ENCODE assay signal across 11 mouse cellular contexts in the genomic region with DNA sequence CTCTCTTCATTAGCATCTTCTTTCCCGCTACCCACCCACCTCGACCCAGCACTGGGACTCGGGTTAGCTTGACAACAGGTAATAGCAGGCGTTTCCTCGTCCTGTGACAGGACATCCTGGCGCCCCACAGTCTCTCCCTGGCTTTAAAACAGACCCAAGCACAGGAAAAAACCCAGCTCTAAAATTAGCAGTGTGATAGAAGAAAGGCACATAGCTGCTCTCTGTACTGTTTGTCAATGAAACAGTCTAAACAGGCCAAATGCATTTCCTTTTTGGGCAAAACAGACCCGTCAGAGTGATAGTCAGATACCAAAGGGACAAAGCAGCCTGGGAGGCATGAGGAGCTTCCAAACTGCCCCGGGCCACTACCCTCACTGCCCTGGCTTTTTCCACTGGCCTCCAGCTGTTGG. TPM values are rescaled to one million over a fixed set of nuclear protein-coding genes. Genes with fewer than 3 reads are reported as not detected.
DNase-seq lines count a peak whose midpoint lies in the region; ATAC-seq and TF ChIP-seq lines count a peak whose summit lies in the region.
"Had no signal": no experiment of that assay in that cellular context is flagged by ENCODE, and none has a peak within 500 bp of the region (broad histone marks: within the 10 kb centered on the region; RNA-seq: fewer than 3 reads in every experiment).

No protein-coding gene starts in this region.

- 68% methylated on average over 8 of the region's 8 CpGs for WGBS in kidney, embryonic 15.5 days
- WGBS in forebrain, embryonic 10.5 days: 82% methylated on average over 8 of the region's 8 CpGs
- WGBS in midbrain, embryonic 14.5 days: 87% methylated on average over 8 of the region's 8 CpGs

- H3K9me3 ChIP-seq in kidney, embryonic 15.5 days (replicated peaks): no peaks in the 10 kb centered on the region
- no peaks in the 10 kb centered on the region for H3K9me3 ChIP-seq in forebrain, embryonic 10.5 days
- no peaks in the 10 kb centered on the region for H3K9me3 ChIP-seq in midbrain, embryonic 14.5 days (ENCODE audit: control insufficient read depth, low read length)
- H3K9me3 ChIP-seq: hindbrain, embryonic 10.5 days; limb, embryonic 13.5 days had no signal

- no peak for TF ChIP-seq CTCF in layer of hippocampus, adult 2 months (conservative IDR thresholded peaks at IDR 0.05)

- ATAC-seq in kidney, embryonic 15.5 days (replicated peaks; ENCODE audit: low FRiP score): no peak
- no peak for ATAC-seq in midbrain, embryonic 14.5 days (ENCODE audit: low FRiP score, low TSS enrichment)

- H3K4me2 ChIP-seq in kidney, embryonic 15.5 days: no peak overlapping the region
- no peak overlapping the region for H3K4me2 ChIP-seq in midbrain, embryonic 14.5 days (ENCODE audit: low read length)
- H3K4me2 ChIP-seq: limb, embryonic 13.5 days had no signal

- peak overlapping the region; percentile 78 for H3K27ac ChIP-seq in layer of hippocampus, adult 2 months
- peak overlapping the region; percentile 78 for H3K27ac ChIP-seq in kidney, embryonic 15.5 days
- H3K27ac ChIP-seq in forebrain, embryonic 10.5 days: no peak overlapping the region
- no peak overlapping the region for H3K27ac ChIP-seq in midbrain, embryonic 14.5 days (replicated peaks; ENCODE audit: low read depth, low read length)
- H3K27ac ChIP-seq: hindbrain, embryonic 10.5 days; limb, embryonic 13.5 days had no signal

- H3K4me3 ChIP-seq in layer of hippocampus, adult 2 months: no peak overlapping the region
- no peak overlapping the region for H3K4me3 ChIP-seq in kidney, embryonic 15.5 days (replicated peaks)
- no peak overlapping the region for H3K4me3 ChIP-seq in forebrain, embryonic 10.5 days
- H3K4me3 ChIP-seq in midbrain, embryonic 14.5 days (replicated peaks; ENCODE audit: low read depth, low read length): no peak overlapping the region
- H3K4me3 ChIP-seq: hindbrain, embryonic 10.5 days; limb, embryonic 13.5 days had no signal

- H3K27me3 ChIP-seq in kidney, embryonic 15.5 days: no peaks in the 10 kb centered on the region
- no peaks in the 10 kb centered on the region for H3K27me3 ChIP-seq in forebrain, embryonic 10.5 days (ENCODE audit: poor library complexity, severe bottlenecking)
- no peaks in the 10 kb centered on the region for H3K27me3 ChIP-seq in midbrain, embryonic 14.5 days (ENCODE audit: control insufficient read depth, insufficient read depth, low read length)
- H3K27me3 ChIP-seq: limb, embryonic 13.5 days had no signal

- peaks cover 62% of the 10 kb centered on the region for H3K36me3 ChIP-seq in kidney, embryonic 15.5 days
- peaks cover 27% of the 10 kb centered on the region for H3K36me3 ChIP-seq in forebrain, embryonic 10.5 days (replicated peaks)
- H3K36me3 ChIP-seq in midbrain, embryonic 14.5 days (ENCODE audit: control insufficient read depth, insufficient read depth, low read length): peaks cover 14% of the 10 kb centered on the region

- peaks cover 16% of the 10 kb centered on the region for H3K4me1 ChIP-seq in kidney, embryonic 15.5 days
- H3K4me1 ChIP-seq in forebrain, embryonic 10.5 days: no peaks in the 10 kb centered on the region; the same call in 1 of the 2 replicates
- no peaks in the 10 kb centered on the region for H3K4me1 ChIP-seq in midbrain, embryonic 14.5 days (ENCODE audit: control insufficient read depth, insufficient read depth, low read length)
- H3K4me1 ChIP-seq: hindbrain, embryonic 10.5 days had no signal

- H3K9ac ChIP-seq in kidney, embryonic 15.5 days: no peak overlapping the region
- no peak overlapping the region for H3K9ac ChIP-seq in midbrain, embryonic 14.5 days (replicated peaks; ENCODE audit: low read length)
- H3K9ac ChIP-seq: limb, embryonic 13.5 days had no signal

- DNase-seq in layer of hippocampus, adult 2 months (ENCODE audit: low spot score in 2 of 2): no peak
- DNase-seq in layer of hippocampus, adult 8-10 months (ENCODE audit: low spot score in 2 of 2): no peak
- peak; percentile 83 to 92 for DNase-seq in heart, adult 9 months (ENCODE audit: low spot score in 2 of 2)
- DNase-seq in lung, postnatal 25 days (ENCODE audit: low spot score): peak; percentile 85
- DNase-seq in forebrain, embryonic 10.5 days (ENCODE audit: extremely low spot score, low spot score): no peak
- DNase-seq in midbrain, embryonic 14.5 days: no peak
- DNase-seq in spleen, postnatal 4 days (ENCODE audit: low spot score in 2 of 2): no peak

RNA-seq across cellular contexts. Expression of a gene that starts 15.9 kb away (rescaled TPM):
- total RNA-seq in layer of hippocampus, adult 2 months (2021): 1 to 10 TPM; 8.2 to 8.8 TPM
- 1 to 10 TPM; 7.4 to 9.3 (median 8.1) TPM for total RNA-seq in layer of hippocampus, adult 8-10 months (2022)
- polyA plus RNA-seq in kidney, embryonic 15.5 days (2015; fragmentation: Nextera tagmentation; extraction: Ambion mirVana): 29.6 and 31.6 TPM in 2 replicates
- 10.9 and 11.5 TPM in 2 replicates for polyA plus RNA-seq in forebrain, embryonic 10.5 days (2016; fragmentation: Nextera tagmentation; extraction: Ambion mirVana)
- polyA plus RNA-seq in midbrain, embryonic 14.5 days (2014; fragmentation: Nextera tagmentation; extraction: Ambion mirVana): 6.5 and 10.8 TPM in 2 replicates

RNA-seq across cellular contexts. Expression of a gene that starts 48.3 kb away (rescaled TPM):
- 10 to 100 TPM; 36.9 to 42.8 TPM for total RNA-seq in layer of hippocampus, adult 2 months (2021)
- total RNA-seq in layer of hippocampus, adult 8-10 months (2022): 10 to 100 TPM; 32.8 to 38.7 (median 36.8) TPM
- polyA plus RNA-seq in kidney, embryonic 15.5 days (2015; fragmentation: Nextera tagmentation; extraction: Ambion mirVana): 44.4 and 45.3 TPM in 2 replicates
- 54.6 TPM in 2 replicates for polyA plus RNA-seq in forebrain, embryonic 10.5 days (2016; fragmentation: Nextera tagmentation; extraction: Ambion mirVana)
- 34.1 and 34.4 TPM in 2 replicates for polyA plus RNA-seq in midbrain, embryonic 14.5 days (2014; fragmentation: Nextera tagmentation; extraction: Ambion mirVana)

RNA-seq across cellular contexts. Expression of a gene that starts 51.6 kb away (rescaled TPM):
- total RNA-seq in layer of hippocampus, adult 2 months (2021): 10 to 100 TPM; 23.5 to 25.0 TPM
- total RNA-seq in layer of hippocampus, adult 8-10 months (2022): 10 to 100 TPM; 22.1 to 25.1 (median 23.5) TPM
- polyA plus RNA-seq in kidney, embryonic 15.5 days (2015; fragmentation: Nextera tagmentation; extraction: Ambion mirVana): 19.2 and 27.6 TPM in 2 replicates
- 27.0 and 27.4 TPM in 2 replicates for polyA plus RNA-seq in forebrain, embryonic 10.5 days (2016; fragmentation: Nextera tagmentation; extraction: Ambion mirVana)
- 16.6 and 17.3 TPM in 2 replicates for polyA plus RNA-seq in midbrain, embryonic 14.5 days (2014; fragmentation: Nextera tagmentation; extraction: Ambion mirVana)

RNA-seq across cellular contexts. Expression of a gene that starts 51.9 kb away (rescaled TPM):
- 10 to 100 TPM; 25.2 to 30.7 TPM for total RNA-seq in layer of hippocampus, adult 2 months (2021)
- 10 to 100 TPM; 25.2 to 28.6 (median 26.7) TPM for total RNA-seq in layer of hippocampus, adult 8-10 months (2022)
- 6.6 and 8.1 TPM in 2 replicates for polyA plus RNA-seq in kidney, embryonic 15.5 days (2015; fragmentation: Nextera tagmentation; extraction: Ambion mirVana)
- 8.1 and 8.4 TPM in 2 replicates for polyA plus RNA-seq in forebrain, embryonic 10.5 days (2016; fragmentation: Nextera tagmentation; extraction: Ambion mirVana)
- polyA plus RNA-seq in midbrain, embryonic 14.5 days (2014; fragmentation: Nextera tagmentation; extraction: Ambion mirVana): 6.7 and 9.2 TPM in 2 replicates

RNA-seq across cellular contexts. Expression of a gene that starts 53.1 kb away (rescaled TPM):
- total RNA-seq in layer of hippocampus, adult 2 months (2021): 1 to 10 TPM; 2.6 to 2.8 TPM
- 1 to 10 TPM in 3 of 4 experiments, under 1 TPM in 1; 0.89 to 3.9 (median 1.8) TPM for total RNA-seq in layer of hippocampus, adult 8-10 months (2022)
- 0.16 and 0.24 TPM in 2 replicates for polyA plus RNA-seq in kidney, embryonic 15.5 days (2015; fragmentation: Nextera tagmentation; extraction: Ambion mirVana)
- 0.30 TPM in 1 of 2 replicates, not detected in the other for polyA plus RNA-seq in forebrain, embryonic 10.5 days (2016; fragmentation: Nextera tagmentation; extraction: Ambion mirVana)
- not detected in 2 replicates for polyA plus RNA-seq in midbrain, embryonic 14.5 days (2014; fragmentation: Nextera tagmentation; extraction: Ambion mirVana)
- polyA plus RNA-seq: hindbrain, embryonic 10.5 days; neural tube, embryonic 11.5 days had no signal

Comparison
In these comparisons a context has a peak if more than half of its experiments do, and no peak if none do; other contexts are left out.
1. DNase-seq: peak in heart, adult 9 months (2 of 2) and lung, postnatal 25 days (single experiment); none in layer of hippocampus, adult 2 months (0 of 2), layer of hippocampus, adult 8-10 months (0 of 2), forebrain, embryonic 10.5 days (single experiment), midbrain, embryonic 14.5 days (single experiment) and spleen, postnatal 4 days (0 of 2).
2. H3K27ac ChIP-seq: peak in layer of hippocampus, adult 2 months (single experiment) and kidney, embryonic 15.5 days (single experiment); none in forebrain, embryonic 10.5 days (single experiment) and midbrain, embryonic 14.5 days (single experiment).